Mouse (Mus musculus) lung, embryonic 16.5 days (tissue): ENCODE measurements around the gene Ptges. TPM values are rescaled to one million over a fixed set of nuclear protein-coding genes. Genes with fewer than 3 reads are reported as not detected.

ENCODE experiments used
- ATAC-seq: fragments of 200-750 bp; cut with Nextera tagmentation; 2 replicates; pipeline ENCODE4 v1.8.0; 2017; ENCODE audit warnings: low read depth, mild to moderate bottlenecking, moderate library complexity
- H3K27ac ChIP-seq: fragments of 300-500 bp; sonication (generic); 2 replicates; pipeline ENCODE4 v1.5.1; 2014; ENCODE audit warnings: mild to moderate bottlenecking, control low read depth, low read length
- H3K27me3 ChIP-seq: fragments of 300-500 bp; sonication (generic); 2 replicates; pipeline ENCODE4 v1.6.1; 2014; ENCODE audit warnings: low read depth, low read length, mixed read lengths; ENCODE audit not compliant: control insufficient read depth, insufficient read depth
- H3K36me3 ChIP-seq: fragments of 300-500 bp; sonication (generic); 2 replicates; pipeline ENCODE4 v1.6.1; 2014; ENCODE audit warnings: low read length; ENCODE audit not compliant: control insufficient read depth, insufficient read depth
- H3K4me1 ChIP-seq: fragments of 300-500 bp; sonication (generic); replicated peaks from 2 replicates; pipeline ENCODE4 v1.6.1; 2014; ENCODE audit warnings: low read length, mixed read lengths; ENCODE audit not compliant: control insufficient read depth, insufficient read depth
- H3K4me2 ChIP-seq: fragments of 300-500 bp; sonication (generic); 2 replicates; pipeline ENCODE4 v1.6.1; 2014; ENCODE audit warnings: low read depth, low read length, control low read depth
- H3K4me3 ChIP-seq: fragments of 300-500 bp; sonication (generic); 2 replicates; pipeline ENCODE4 v1.5.1; 2014; ENCODE audit warnings: mild to moderate bottlenecking, low read length, control low read depth
- H3K9ac ChIP-seq: fragments of 300-500 bp; sonication (generic); 2 replicates; pipeline ENCODE4 v1.6.1; 2014; ENCODE audit warnings: low read length, control low read depth
- H3K9me3 ChIP-seq: fragments of 300-500 bp; sonication (generic); 2 replicates; pipeline ENCODE4 v1.6.1; 2016; ENCODE audit warnings: low read length; ENCODE audit not compliant: control insufficient read depth
- WGBS: fragments of 180-500 bp; shearing (Covaris S2); extraction: QIAGEN DNeasy Blood & Tissue Kit; methylation state at CpG from one replicate; pipeline ENCODE4 v1.1.7; 2014; 5-methylcytosine and 5-hydroxymethylcytosine counted together
- polyA plus RNA-seq: library from polyadenylated mRNA; unstranded; fragments of >200 nt; fragmentation: Nextera tagmentation; extraction: Ambion mirVana; gene quantifications from 2 replicates; pipeline ENCODE4 v1.2.1, GENCODE M21; 2015

Gene Ptges
- polyA plus RNA-seq, 1 experiment from 2014 or later = 27.9 TPM

GRCm38 (mm10) chr2:30912291-30912773 lies 17.3 kb downstream of the Ptges start:
- Histone ChIP-seq H3K4me3 (no peak overlapping the region), H3K27me3 (no peaks in the 10 kb centered on the region), H3K9me3 (no peaks in the 10 kb centered on the region), H3K9ac (no peak overlapping the region; the same call in 1 of the 2 replicates), H3K27ac (peak overlapping the region; percentile 84), H3K4me1 (peaks cover 13% of the 10 kb centered on the region), H3K36me3 (no peaks in the 10 kb centered on the region), H3K4me2 (no peak overlapping the region)
- ATAC-seq = peak; percentile 85
- 16% methylated on average over 4 of the region's 4 CpGs for WGBS

- peaks cover 11% of the 10 kb centered on the region; the same call in 1 of the 2 replicates for H3K4me1 ChIP-seq
- no peak overlapping the region for H3K4me2 ChIP-seq
- H3K27ac ChIP-seq = no peak overlapping the region
- no peak overlapping the region for H3K4me3 ChIP-seq
- no peaks in the 10 kb centered on the region for H3K36me3 ChIP-seq
- H3K27me3 ChIP-seq = peaks cover 2% of the 10 kb centered on the region; the same call in 1 of the 2 replicates
- H3K9me3 ChIP-seq = no peaks in the 10 kb centered on the region
- WGBS = 56% methylated on average over 4 of the region's 4 CpGs
- no peak for ATAC-seq
- no peak overlapping the region for H3K9ac ChIP-seq
These were observed 23.0 kb downstream of the Ptges start for GRCm38 (mm10) chr2:30906641-30907040.

GRCm38 (mm10) chr2:30905906-30906305 lies 23.8 kb downstream of the Ptges start:
- 81% methylated on average over 8 of the region's 8 CpGs for WGBS
- Histone ChIP-seq H3K9ac (no peak overlapping the region), H3K36me3 (no peaks in the 10 kb centered on the region), H3K27me3 (peaks cover 2% of the 10 kb centered on the region; the same call in 1 of the 2 replicates), H3K4me1 (peaks cover 16% of the 10 kb centered on the region; the same call in 1 of the 2 replicates), H3K4me2 (no peak overlapping the region), H3K9me3 (no peaks in the 10 kb centered on the region), H3K4me3 (no peak overlapping the region), H3K27ac (no peak overlapping the region)
- no peak for ATAC-seq

GRCm38 (mm10) chr2:30904991-30905390 lies 24.7 kb downstream of the Ptges start:
- no peak for ATAC-seq
- Histone ChIP-seq H3K27me3 (peaks cover 2% of the 10 kb centered on the region; the same call in 1 of the 2 replicates), H3K27ac (no peak overlapping the region), H3K9ac (no peak overlapping the region), H3K9me3 (no peaks in the 10 kb centered on the region), H3K36me3 (no peaks in the 10 kb centered on the region), H3K4me3 (no peak overlapping the region), H3K4me2 (no peak overlapping the region), H3K4me1 (peaks cover 16% of the 10 kb centered on the region; the same call in 1 of the 2 replicates)
- WGBS = 49% methylated on average over 7 of the region's 7 CpGs

GRCm38 (mm10) chr2:30904231-30904630 lies 25.4 kb downstream of the Ptges start:
- no peak overlapping the region for H3K4me2 ChIP-seq
- no peak overlapping the region for H3K27ac ChIP-seq
- no peaks in the 10 kb centered on the region for H3K36me3 ChIP-seq
- no peak for ATAC-seq
- 56% methylated on average over 6 of the region's 6 CpGs for WGBS
- H3K4me1 ChIP-seq = peaks cover 18% of the 10 kb centered on the region; the same call in 1 of the 2 replicates
- H3K9ac ChIP-seq = no peak overlapping the region
- no peaks in the 10 kb centered on the region for H3K9me3 ChIP-seq
- H3K4me3 ChIP-seq = no peak overlapping the region
- peaks cover 2% of the 10 kb centered on the region; the same call in 1 of the 2 replicates for H3K27me3 ChIP-seq

- peak overlapping the region; percentile 69 for H3K4me2 ChIP-seq
- H3K4me1 ChIP-seq = peaks cover 19% of the 10 kb centered on the region; the same call in 1 of the 2 replicates
- H3K27ac ChIP-seq = no peak overlapping the region
- H3K27me3 ChIP-seq = peaks cover 2% of the 10 kb centered on the region; the same call in 1 of the 2 replicates
- no peaks in the 10 kb centered on the region for H3K36me3 ChIP-seq
- WGBS = 8% methylated on average over 35 of the region's 37 CpGs
- H3K9ac ChIP-seq = peak overlapping the region; percentile 70
- no peaks in the 10 kb centered on the region for H3K9me3 ChIP-seq
- H3K4me3 ChIP-seq = peak overlapping the region; percentile 55
- ATAC-seq = peak; percentile 89
These were observed 26.6 kb downstream of the Ptges start for GRCm38 (mm10) chr2:30902726-30903722.

GRCm38 (mm10) chr2:30902256-30902655 lies 27.4 kb downstream of the Ptges start:
- Histone ChIP-seq H3K27me3 (peaks cover 2% of the 10 kb centered on the region; the same call in 1 of the 2 replicates), H3K36me3 (no peaks in the 10 kb centered on the region), H3K27ac (no peak overlapping the region), H3K4me2 (peak overlapping the region; percentile 69), H3K9me3 (no peaks in the 10 kb centered on the region), H3K9ac (peak overlapping the region; percentile 70), H3K4me3 (peak overlapping the region; percentile 55), H3K4me1 (peaks cover 24% of the 10 kb centered on the region)
- no peak for ATAC-seq
- WGBS = 24% methylated on average over 8 of the region's 8 CpGs

GRCm38 (mm10) chr2:30901646-30902160 lies 28.0 kb downstream of the Ptges start:
- no peak for ATAC-seq
- Histone ChIP-seq H3K27ac (no peak overlapping the region), H3K4me1 (peaks cover 29% of the 10 kb centered on the region), H3K27me3 (peaks cover 2% of the 10 kb centered on the region; the same call in 1 of the 2 replicates), H3K9me3 (no peaks in the 10 kb centered on the region), H3K9ac (peak overlapping the region; percentile 70), H3K4me2 (peak overlapping the region; percentile 69), H3K4me3 (peak overlapping the region; percentile 55), H3K36me3 (no peaks in the 10 kb centered on the region)
- WGBS = 28% methylated on average over 6 of the region's 6 CpGs
